In genomic region chr5:130010961-130011360, GRCm38 (mm10) we compare ENCODE assay signal across 16 mouse cellular contexts. TPM values are rescaled to one million over a fixed set of nuclear protein-coding genes. Genes with fewer than 3 reads are reported as not detected.
A peak's percentile ranks its signal among the peaks of the same experiment; 100 is the strongest.
DNase-seq lines count a peak whose midpoint lies in the region; ATAC-seq and TF ChIP-seq lines count a peak whose summit lies in the region.
"Had no signal": no experiment of that assay in that cellular context is flagged by ENCODE, and none has a peak within 500 bp of the region (broad histone marks: within the 10 kb centered on the region; RNA-seq: fewer than 3 reads in every experiment).

No protein-coding gene starts in this region.

- H3K4me1 ChIP-seq in intestine, postnatal 0 days (replicated peaks; ENCODE audit: control insufficient read depth, insufficient read depth, low read length): no peaks in the 10 kb centered on the region
- no peaks in the 10 kb centered on the region for H3K4me1 ChIP-seq in intestine, embryonic 15.5 days (replicated peaks)
- no peaks in the 10 kb centered on the region for H3K4me1 ChIP-seq in midbrain, postnatal 0 days (ENCODE audit: insufficient read depth, low read length)
- no peaks in the 10 kb centered on the region for H3K4me1 ChIP-seq in midbrain, embryonic 10.5 days
- H3K4me1 ChIP-seq in olfactory bulb, adult 2 months (ENCODE audit: control insufficient read depth, insufficient read depth, low read length): no peaks in the 10 kb centered on the region
- H3K4me1 ChIP-seq in intestine, embryonic 16.5 days (ENCODE audit: control insufficient read depth, insufficient read depth, low read length): no peaks in the 10 kb centered on the region
- H3K4me1 ChIP-seq: limb, embryonic 12.5 days had no signal

- TF ChIP-seq CTCF in intestine, postnatal 0 days (IDR thresholded peaks at IDR 0.05; ENCODE audit: low read depth): peak; percentile 65
- TF ChIP-seq CTCF in midbrain, postnatal 0 days (IDR thresholded peaks at IDR 0.05): peak; percentile 52
- TF ChIP-seq CTCF in olfactory bulb, adult 2 months (IDR thresholded peaks at IDR 0.05; ENCODE audit: insufficient read depth, low read depth, low read length): peak; percentile 14; the same call in 1 of the 2 replicates

- TF ChIP-seq POLR2A in olfactory bulb, adult 2 months (IDR thresholded peaks at IDR 0.05; ENCODE audit: insufficient read depth, low read depth, low read length): no peak

- 94% methylated on average over 5 of the region's 5 CpGs for WGBS in intestine, postnatal 0 days
- 96% methylated on average over 5 of the region's 5 CpGs for whole genome bisulfite sequencing in intestine, embryonic 15.5 days
- WGBS in midbrain, postnatal 0 days: 96% methylated on average over 5 of the region's 5 CpGs
- WGBS in midbrain, embryonic 10.5 days: 90% methylated on average over 5 of the region's 5 CpGs
- WGBS in olfactory bulb, adult 2 months: 94% methylated on average over 5 of the region's 5 CpGs
- WGBS in intestine, embryonic 16.5 days: 96% methylated on average over 5 of the region's 5 CpGs

- no peak overlapping the region for H3K4me2 ChIP-seq in intestine, postnatal 0 days (replicated peaks; ENCODE audit: low read depth)
- no peak overlapping the region for H3K4me2 ChIP-seq in intestine, embryonic 15.5 days (replicated peaks)
- H3K4me2 ChIP-seq in midbrain, postnatal 0 days (ENCODE audit: low read depth, low read length, poor library complexity, severe bottlenecking): no peak overlapping the region
- no peak overlapping the region for H3K4me2 ChIP-seq in intestine, embryonic 16.5 days (ENCODE audit: low read depth, low read length)
- H3K4me2 ChIP-seq: limb, embryonic 12.5 days had no signal

- no peak for DNase-seq in midbrain, postnatal 0 days (ENCODE audit: low spot score)
- DNase-seq in midbrain, embryonic 10.5 days (ENCODE audit: low spot score): no peak
- peak; percentile 40 for DNase-seq in NIH3T3 (ENCODE audit: low read depth)
- no peak for DNase-seq in right cerebral cortex, adult 2 months (ENCODE audit: low spot score in 2 of 2)
- DNase-seq: adrenal gland, adult 2 months; heart, postnatal 36 days; kidney, adult 11 months; layer of hippocampus, adult 9-11 months had no signal

- no peak overlapping the region for H3K4me3 ChIP-seq in intestine, postnatal 0 days (ENCODE audit: low read depth, low read length)
- no peak overlapping the region for H3K4me3 ChIP-seq in intestine, embryonic 15.5 days (replicated peaks)
- no peak overlapping the region for H3K4me3 ChIP-seq in midbrain, postnatal 0 days (ENCODE audit: low read depth, low read length)
- no peak overlapping the region for H3K4me3 ChIP-seq in midbrain, embryonic 10.5 days
- H3K4me3 ChIP-seq in olfactory bulb, adult 2 months (ENCODE audit: insufficient read depth, low read depth, low read length): no peak overlapping the region
- H3K4me3 ChIP-seq in intestine, embryonic 16.5 days (ENCODE audit: low read length): no peak overlapping the region
- H3K4me3 ChIP-seq: erythroblast, embryonic 14.5 days; limb, embryonic 12.5 days; myocyte had no signal

- no peak overlapping the region for H3K9ac ChIP-seq in intestine, postnatal 0 days (ENCODE audit: low read depth, low read length)
- H3K9ac ChIP-seq in intestine, embryonic 15.5 days: no peak overlapping the region
- no peak overlapping the region for H3K9ac ChIP-seq in midbrain, postnatal 0 days (replicated peaks; ENCODE audit: low read length, poor library complexity, severe bottlenecking)
- H3K9ac ChIP-seq in intestine, embryonic 16.5 days (ENCODE audit: low read depth, low read length): no peak overlapping the region
- H3K9ac ChIP-seq: limb, embryonic 12.5 days had no signal

- H3K36me3 ChIP-seq in intestine, postnatal 0 days (ENCODE audit: control insufficient read depth, insufficient read depth): peaks cover 47% of the 10 kb centered on the region
- peaks cover 18% of the 10 kb centered on the region for H3K36me3 ChIP-seq in intestine, embryonic 15.5 days
- H3K36me3 ChIP-seq in midbrain, postnatal 0 days (ENCODE audit: insufficient read depth, low read length): peaks cover 15% of the 10 kb centered on the region
- H3K36me3 ChIP-seq in midbrain, embryonic 10.5 days: peaks cover 47% of the 10 kb centered on the region
- peaks cover 25% of the 10 kb centered on the region for H3K36me3 ChIP-seq in intestine, embryonic 16.5 days (ENCODE audit: control insufficient read depth, insufficient read depth, low read length)

- ATAC-seq in intestine, postnatal 0 days: no peak
- no peak for ATAC-seq in intestine, embryonic 15.5 days
- no peak for ATAC-seq in midbrain, postnatal 0 days (ENCODE audit: low FRiP score)
- ATAC-seq in intestine, embryonic 16.5 days: no peak

- no peak overlapping the region for H3K27ac ChIP-seq in intestine, postnatal 0 days (ENCODE audit: low read depth, low read length)
- H3K27ac ChIP-seq in intestine, embryonic 15.5 days: no peak overlapping the region
- no peak overlapping the region for H3K27ac ChIP-seq in midbrain, postnatal 0 days (ENCODE audit: low read depth, low read length)
- no peak overlapping the region for H3K27ac ChIP-seq in midbrain, embryonic 10.5 days (replicated peaks)
- no peak overlapping the region for H3K27ac ChIP-seq in olfactory bulb, adult 2 months (ENCODE audit: insufficient read depth, low read depth, low read length)
- no peak overlapping the region for H3K27ac ChIP-seq in intestine, embryonic 16.5 days (ENCODE audit: low read length)
- H3K27ac ChIP-seq: limb, embryonic 12.5 days; macrophage had no signal

- no peaks in the 10 kb centered on the region for H3K27me3 ChIP-seq in intestine, postnatal 0 days (replicated peaks; ENCODE audit: control insufficient read depth, insufficient read depth, low read length)
- no peaks in the 10 kb centered on the region for H3K27me3 ChIP-seq in intestine, embryonic 15.5 days (replicated peaks)
- H3K27me3 ChIP-seq in midbrain, postnatal 0 days (ENCODE audit: insufficient read depth, low read length): no peaks in the 10 kb centered on the region
- no peaks in the 10 kb centered on the region for H3K27me3 ChIP-seq in midbrain, embryonic 10.5 days (ENCODE audit: low read depth, poor library complexity, severe bottlenecking)
- no peaks in the 10 kb centered on the region for H3K27me3 ChIP-seq in intestine, embryonic 16.5 days (replicated peaks; ENCODE audit: control insufficient read depth, insufficient read depth, low read length)
- H3K27me3 ChIP-seq: limb, embryonic 12.5 days had no signal

- H3K9me3 ChIP-seq in intestine, postnatal 0 days (ENCODE audit: control insufficient read depth): peaks cover 7% of the 10 kb centered on the region; the same call in 1 of the 2 replicates
- H3K9me3 ChIP-seq in intestine, embryonic 15.5 days: no peaks in the 10 kb centered on the region
- H3K9me3 ChIP-seq in midbrain, postnatal 0 days (ENCODE audit: low read length): no peaks in the 10 kb centered on the region
- peaks cover 20% of the 10 kb centered on the region for H3K9me3 ChIP-seq in midbrain, embryonic 10.5 days (replicated peaks)
- 0 out of 2 replicates have a peak, but pooled peaks cover 3% of the 10 kb centered on the region for H3K9me3 ChIP-seq in intestine, embryonic 16.5 days (ENCODE audit: control insufficient read depth, low read length)

RNA-seq across cellular contexts. Expression of gene Gusb, which starts 8.1 kb away (rescaled TPM):
- 260 and 264 TPM in 2 replicates for polyA plus RNA-seq in intestine, postnatal 0 days (2015; fragmentation: Nextera tagmentation; extraction: Ambion mirVana)
- 88.8 and 95.7 TPM in 2 replicates for polyA plus RNA-seq in intestine, embryonic 15.5 days (2015; fragmentation: Nextera tagmentation; extraction: Ambion mirVana)
- total RNA-seq in midbrain, postnatal 0 days (2014; rRNA removed): 22.0 and 26.7 TPM in 2 replicates
- polyA plus RNA-seq in midbrain, postnatal 0 days (2015; fragmentation: Nextera tagmentation; extraction: Ambion mirVana): 42.3 and 44.9 TPM in 2 replicates
- polyA plus RNA-seq in midbrain, embryonic 10.5 days (2016; fragmentation: Nextera tagmentation; extraction: Ambion mirVana): 33.6 and 34.1 TPM in 2 replicates
- not detected in 2 replicates for polyA plus RNA-seq in olfactory bulb, adult 2 months (2012; ENCODE audit: insufficient read depth, insufficient read length, low replicate concordance, missing spikeins)
- polyA plus RNA-seq in intestine, embryonic 16.5 days (2015; fragmentation: Nextera tagmentation; extraction: Ambion mirVana): 110 and 131 TPM in 2 replicates

RNA-seq across cellular contexts. Expression of gene Asl, which starts 18.1 kb away (rescaled TPM):
- 148 and 182 TPM in 2 replicates for polyA plus RNA-seq in intestine, postnatal 0 days (2015; fragmentation: Nextera tagmentation; extraction: Ambion mirVana)
- polyA plus RNA-seq in intestine, embryonic 15.5 days (2015; fragmentation: Nextera tagmentation; extraction: Ambion mirVana): 51.4 and 65.0 TPM in 2 replicates
- total RNA-seq in midbrain, postnatal 0 days (2014; rRNA removed): 34.0 and 39.1 TPM in 2 replicates
- polyA plus RNA-seq in midbrain, postnatal 0 days (2015; fragmentation: Nextera tagmentation; extraction: Ambion mirVana): 52.8 and 54.0 TPM in 2 replicates
- polyA plus RNA-seq in midbrain, embryonic 10.5 days (2016; fragmentation: Nextera tagmentation; extraction: Ambion mirVana): 33.3 and 36.0 TPM in 2 replicates
- not detected in 2 replicates for polyA plus RNA-seq in olfactory bulb, adult 2 months (2012; ENCODE audit: insufficient read depth, insufficient read length, low replicate concordance, missing spikeins)
- 74.1 and 89.4 TPM in 2 replicates for polyA plus RNA-seq in intestine, embryonic 16.5 days (2015; fragmentation: Nextera tagmentation; extraction: Ambion mirVana)

RNA-seq across cellular contexts. Expression of gene Crcp, which starts 18.1 kb away (rescaled TPM):
- polyA plus RNA-seq in intestine, postnatal 0 days (2015; fragmentation: Nextera tagmentation; extraction: Ambion mirVana): 39.5 and 41.6 TPM in 2 replicates
- 34.1 and 38.7 TPM in 2 replicates for polyA plus RNA-seq in intestine, embryonic 15.5 days (2015; fragmentation: Nextera tagmentation; extraction: Ambion mirVana)
- 54.0 and 63.3 TPM in 2 replicates for total RNA-seq in midbrain, postnatal 0 days (2014; rRNA removed)
- 86.8 and 90.9 TPM in 2 replicates for polyA plus RNA-seq in midbrain, postnatal 0 days (2015; fragmentation: Nextera tagmentation; extraction: Ambion mirVana)
- polyA plus RNA-seq in midbrain, embryonic 10.5 days (2016; fragmentation: Nextera tagmentation; extraction: Ambion mirVana): 63.8 and 65.9 TPM in 2 replicates
- polyA plus RNA-seq in olfactory bulb, adult 2 months (2012; ENCODE audit: insufficient read depth, insufficient read length, low replicate concordance, missing spikeins): not detected in 2 replicates
- 37.2 and 38.7 TPM in 2 replicates for polyA plus RNA-seq in intestine, embryonic 16.5 days (2015; fragmentation: Nextera tagmentation; extraction: Ambion mirVana)

Comparison
In these comparisons a context has a peak if more than half of its experiments do, and no peak if none do; other contexts are left out.
1. CTCF ChIP-seq: peak in every context shown above with its lines; median percentile 65 in intestine, postnatal 0 days; 52 in midbrain, postnatal 0 days; 14 in olfactory bulb, adult 2 months.
2. RNA of gene Gusb, which starts 8.1 kb away (polyA plus RNA-seq): 260 to 264 TPM in intestine, postnatal 0 days, 110 to 131 TPM in intestine, embryonic 16.5 days, 88.8 to 95.7 TPM in intestine, embryonic 15.5 days, 42.3 to 44.9 TPM in midbrain, postnatal 0 days and 33.6 to 34.1 TPM in midbrain, embryonic 10.5 days; not detected in olfactory bulb, adult 2 months; every median in the first group is over 10 times any median in the second.